Mouse (Mus musculus): ENCODE results near the gene Akna.
A peak's percentile ranks its signal among the peaks of the same experiment; 100 is the strongest.

Akna gene

GRCm38 (mm10) chr4:63323275-63323815 is 79.8 kb downstream of the Akna start:
- no peak for DNase-seq (ENCODE audit: low read depth)

GRCm38 (mm10) chr4:63319566-63319965 is 83.6 kb downstream of the Akna start:
- DNase-seq (ENCODE audit: low read depth): peak; percentile 58

All from induced T-regulatory cell, adult 2 months (primary cell).